Mouse (Mus musculus) hindbrain, embryonic 16.5 days (tissue): ENCODE measurements at regions not wholly inside any gene's neighbourhood (a gene's known extent, or its start where the extent isn't known, plus 50 kb on each side); places are given as distances from the start of the nearest gene placed in this dataset.
A peak's percentile ranks its signal among the peaks of the same experiment; 100 is the strongest.

Source experiments
- ATAC-seq: fragments of 200-750 bp; cut with Nextera tagmentation; 2 replicates; pipeline ENCODE4 v1.8.0; 2017; ENCODE audit warnings: moderate TSS enrichment, moderate library complexity
- H3K27ac ChIP-seq: fragments of 300-500 bp; sonication (generic); 2 replicates; pipeline ENCODE4 v1.5.1; 2014; ENCODE audit warnings: low read depth, mild to moderate bottlenecking, control low read depth, low read length, moderate library complexity
- H3K27me3 ChIP-seq: fragments of 300-500 bp; sonication (generic); replicated peaks from 2 replicates; pipeline ENCODE4 v1.6.1; 2014; ENCODE audit warnings: low read length; ENCODE audit not compliant: control insufficient read depth, insufficient read depth
- H3K36me3 ChIP-seq: fragments of 300-500 bp; sonication (generic); 2 replicates; pipeline ENCODE4 v1.6.1; 2014; ENCODE audit warnings: mild to moderate bottlenecking, low read length, moderate library complexity, mixed read lengths; ENCODE audit not compliant: control insufficient read depth, insufficient read depth
- H3K4me1 ChIP-seq: fragments of 300-500 bp; sonication (generic); 2 replicates; pipeline ENCODE4 v1.6.1; 2014; ENCODE audit warnings: low read depth, low read length; ENCODE audit not compliant: control insufficient read depth, insufficient read depth
- H3K4me2 ChIP-seq: fragments of 300-500 bp; sonication (generic); 2 replicates; pipeline ENCODE4 v1.6.1; 2014; ENCODE audit warnings: mild to moderate bottlenecking, low read length, control low read depth, moderate library complexity
- H3K4me3 ChIP-seq: fragments of 300-500 bp; sonication (generic); 2 replicates; pipeline ENCODE4 v1.5.1; 2014; ENCODE audit warnings: mild to moderate bottlenecking, low read length, control low read depth, moderate library complexity
- H3K9ac ChIP-seq: fragments of 300-500 bp; sonication (generic); 2 replicates; pipeline ENCODE4 v1.6.1; 2014; ENCODE audit warnings: low read depth, mild to moderate bottlenecking, control low read depth, low read length, moderate library complexity
- H3K9me3 ChIP-seq: fragments of 300-500 bp; sonication (generic); 2 replicates; pipeline ENCODE4 v1.6.1; 2014; ENCODE audit warnings: mild to moderate bottlenecking, low read length, moderate library complexity; ENCODE audit not compliant: control insufficient read depth
- WGBS: fragments of 180-500 bp; shearing (Covaris S2); extraction: QIAGEN DNeasy Blood & Tissue Kit; methylation state at CpG from one replicate; pipeline ENCODE4 v1.1.7; 2014; 5-methylcytosine and 5-hydroxymethylcytosine counted together

DNA sequence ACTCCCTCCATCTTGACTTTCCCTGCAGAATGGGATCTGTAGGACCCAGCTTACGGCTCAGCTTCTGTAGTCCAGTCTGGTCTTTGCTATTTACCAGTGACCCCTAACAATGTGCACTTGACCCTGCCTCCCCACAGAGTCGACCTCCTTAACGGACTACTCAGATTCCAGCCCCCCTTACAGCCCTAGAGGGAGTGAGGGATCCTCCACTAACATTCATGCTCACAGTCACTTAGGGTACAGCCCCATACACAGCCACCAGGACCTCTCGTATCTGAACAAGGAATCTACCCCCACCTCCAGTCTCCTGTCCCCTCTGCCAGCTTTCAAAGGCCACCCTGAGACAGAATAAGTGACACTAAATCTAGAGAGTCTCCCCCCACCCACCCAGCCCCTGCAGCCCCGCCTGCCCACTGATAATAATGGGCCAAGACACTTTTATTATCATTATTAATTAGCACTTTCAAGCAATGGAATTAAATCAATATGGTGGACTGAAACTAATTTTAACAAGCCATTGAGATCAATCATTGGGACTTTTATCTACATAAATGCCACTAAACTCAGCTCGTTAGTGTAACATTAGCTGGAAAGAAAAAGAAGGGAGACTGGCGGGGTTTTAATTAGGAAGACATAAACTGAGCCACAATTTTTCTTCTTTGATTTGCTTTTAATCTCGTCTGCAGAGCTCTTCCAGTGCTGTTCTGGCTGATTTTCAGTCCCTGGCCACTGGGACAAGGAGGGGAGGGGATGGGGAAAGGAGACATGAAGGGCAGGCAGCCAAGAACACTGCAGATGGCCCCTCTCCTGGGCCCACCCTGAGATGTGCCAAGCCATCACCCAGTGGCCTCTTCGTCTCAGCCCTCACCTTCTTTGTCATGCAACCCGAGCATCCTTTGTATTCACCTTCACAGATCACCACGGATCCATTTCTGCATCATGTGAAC lies 258.4 kb upstream of the Zfp703 start:
- H3K9me3 ChIP-seq = no peaks in the 10 kb centered on the region
- H3K36me3 ChIP-seq = no peaks in the 10 kb centered on the region
- 45% methylated on average over 11 of the region's 11 CpGs for WGBS
- H3K4me1 ChIP-seq = no peaks in the 10 kb centered on the region
- no peak overlapping the region for H3K9ac ChIP-seq
- peak; percentile 48; the same call in 1 of the 2 replicates for ATAC-seq
- no peaks in the 10 kb centered on the region for H3K27me3 ChIP-seq
- no peak overlapping the region for H3K27ac ChIP-seq
- no peak overlapping the region for H3K4me3 ChIP-seq
- no peak overlapping the region for H3K4me2 ChIP-seq

DNA sequence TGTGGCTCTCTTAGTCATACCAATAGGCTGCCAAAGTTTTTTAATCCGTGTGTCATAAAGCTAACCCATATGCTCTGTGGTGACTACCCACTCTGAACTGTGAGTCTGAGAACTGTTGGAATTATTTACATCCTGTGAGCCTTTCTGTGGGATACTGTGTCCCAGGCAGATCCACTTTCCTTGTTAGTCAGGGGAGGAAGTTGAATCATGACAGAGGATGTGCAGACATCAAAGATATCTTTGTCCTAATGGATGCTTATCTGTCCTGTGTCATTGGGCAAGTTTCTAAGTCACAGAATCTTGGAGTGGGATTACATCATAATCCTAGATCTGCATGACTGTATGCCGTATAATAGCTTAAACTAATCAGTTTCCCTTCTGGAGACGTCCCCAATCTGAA lies 254.4 kb upstream of the Zfp703 start:
- H3K4me1 ChIP-seq = no peaks in the 10 kb centered on the region
- no peaks in the 10 kb centered on the region for H3K9me3 ChIP-seq
- H3K27ac ChIP-seq = no peak overlapping the region
- no peaks in the 10 kb centered on the region for H3K27me3 ChIP-seq
- H3K4me3 ChIP-seq = no peak overlapping the region
- ATAC-seq = no peak
- WGBS = 81% methylated on average over 3 of the region's 3 CpGs
- H3K4me2 ChIP-seq = no peak overlapping the region
- no peak overlapping the region for H3K9ac ChIP-seq
- H3K36me3 ChIP-seq = no peaks in the 10 kb centered on the region

DNA sequence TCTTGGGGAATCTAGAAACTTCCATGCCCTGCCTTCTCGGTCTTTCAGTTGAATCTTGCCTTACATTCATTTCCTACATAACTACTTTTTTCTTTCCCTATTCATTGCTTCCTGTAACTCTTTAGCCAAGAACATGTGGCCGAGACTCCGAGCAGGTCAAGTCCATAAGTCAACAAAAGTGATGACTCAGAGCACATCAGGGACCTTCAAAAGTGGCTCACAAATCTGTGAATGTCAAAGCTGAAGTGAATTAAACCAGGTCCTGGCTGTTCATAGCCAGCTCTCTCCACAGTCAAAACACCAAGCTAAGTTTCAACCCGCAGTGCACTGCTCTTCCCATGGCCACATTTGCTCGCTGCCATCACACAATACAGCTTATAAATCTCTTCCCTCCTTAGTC lies 252.5 kb upstream of the Zfp703 start:
- Histone ChIP-seq H3K4me3 (no peak overlapping the region), H3K27me3 (no peaks in the 10 kb centered on the region), H3K4me2 (no peak overlapping the region), H3K4me1 (no peaks in the 10 kb centered on the region), H3K27ac (no peak overlapping the region), H3K9ac (no peak overlapping the region), H3K36me3 (no peaks in the 10 kb centered on the region), H3K9me3 (no peaks in the 10 kb centered on the region)
- no peak for ATAC-seq
- 95% methylated on average over 5 of the region's 5 CpGs for WGBS

DNA sequence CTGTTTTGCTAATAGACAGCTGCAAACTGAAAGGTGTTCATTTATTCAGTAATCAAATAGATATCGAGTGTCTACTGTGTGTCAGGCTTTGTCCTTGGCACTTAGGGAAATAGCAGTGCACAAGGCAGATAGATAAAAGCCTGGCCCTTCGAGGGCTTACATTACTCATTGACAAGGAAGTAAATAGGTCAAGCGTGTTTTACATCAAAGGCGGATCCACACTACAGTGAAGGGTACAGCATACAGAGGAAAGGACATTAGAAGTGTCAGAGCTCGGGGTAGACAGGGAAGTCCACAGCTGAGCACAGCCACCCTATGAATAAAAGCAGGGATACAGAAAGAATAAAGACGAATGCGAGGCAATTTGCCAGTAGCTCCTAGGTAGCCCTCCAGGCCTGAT lies 251.6 kb upstream of the Zfp703 start:
- H3K4me3 ChIP-seq = no peak overlapping the region
- H3K27ac ChIP-seq = no peak overlapping the region
- no peaks in the 10 kb centered on the region for H3K9me3 ChIP-seq
- no peak for ATAC-seq
- H3K4me1 ChIP-seq = no peaks in the 10 kb centered on the region
- no peak overlapping the region for H3K9ac ChIP-seq
- no peaks in the 10 kb centered on the region for H3K36me3 ChIP-seq
- no peak overlapping the region for H3K4me2 ChIP-seq
- H3K27me3 ChIP-seq = no peaks in the 10 kb centered on the region
- 61% methylated on average over 7 of the region's 7 CpGs for WGBS

DNA sequence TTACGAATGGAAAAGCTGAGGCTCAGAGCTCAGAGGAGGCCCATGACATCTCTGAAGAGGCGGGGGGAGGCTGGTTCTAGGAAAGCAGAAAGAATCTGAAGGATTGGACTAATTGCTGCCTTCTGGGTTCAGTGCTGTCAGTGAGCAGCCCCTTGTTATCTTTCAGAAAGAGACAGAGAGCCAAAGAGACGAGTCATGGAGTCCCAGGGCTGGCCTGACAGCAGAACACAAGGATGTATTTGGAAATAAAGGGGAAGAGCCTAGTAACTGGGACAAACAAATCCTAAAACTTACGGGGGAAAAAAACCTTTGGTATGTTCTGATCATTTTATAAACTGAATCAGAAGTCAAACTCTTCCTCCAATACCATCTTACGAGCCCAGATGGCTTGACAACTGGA lies 247.8 kb upstream of the Zfp703 start:
- Histone ChIP-seq H3K27me3 (no peaks in the 10 kb centered on the region), H3K4me3 (no peak overlapping the region), H3K9me3 (no peaks in the 10 kb centered on the region), H3K4me1 (no peaks in the 10 kb centered on the region), H3K4me2 (no peak overlapping the region), H3K36me3 (no peaks in the 10 kb centered on the region), H3K27ac (no peak overlapping the region), H3K9ac (no peak overlapping the region)
- ATAC-seq = no peak
- 85% methylated on average over 5 of the region's 5 CpGs for WGBS

DNA sequence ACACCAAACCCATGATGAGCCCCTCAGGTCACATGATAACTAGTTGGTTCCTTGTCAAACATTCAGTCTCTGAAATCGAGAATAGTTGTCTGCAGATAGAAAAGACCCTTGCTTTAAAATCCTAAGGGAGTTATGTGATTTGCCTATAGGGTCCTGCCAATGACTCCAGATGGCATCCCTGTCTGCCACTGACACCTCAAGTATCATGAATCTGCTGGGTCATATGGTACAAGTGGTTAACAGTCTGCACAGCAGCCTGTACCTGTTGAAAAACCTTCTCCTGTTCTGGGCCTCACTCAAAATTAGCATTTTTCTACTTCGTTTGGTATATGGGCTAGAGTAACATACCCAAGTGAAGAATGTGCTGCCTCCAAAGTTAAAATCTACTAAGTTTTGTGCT lies 246.0 kb upstream of the Zfp703 start:
- WGBS = 86% methylated on average over 2 of the region's 2 CpGs

GRCm38 (mm10) chr8:26744424-26744823 lies 232.7 kb upstream of the Zfp703 start:
- no peaks in the 10 kb centered on the region for H3K36me3 ChIP-seq
- H3K27me3 ChIP-seq = no peaks in the 10 kb centered on the region
- no peaks in the 10 kb centered on the region for H3K9me3 ChIP-seq
- no peak overlapping the region for H3K4me3 ChIP-seq
- peaks cover 12% of the 10 kb centered on the region for H3K4me1 ChIP-seq
- H3K27ac ChIP-seq = no peak overlapping the region
- H3K4me2 ChIP-seq = no peak overlapping the region
- 53% methylated on average over 3 of the region's 3 CpGs for WGBS
- no peak overlapping the region for H3K9ac ChIP-seq
- ATAC-seq = no peak

More for the DNA sequence above, 246.0 kb upstream of the Zfp703 start:
- H3K4me3 ChIP-seq = no peak overlapping the region
- no peaks in the 10 kb centered on the region for H3K36me3 ChIP-seq
- no peaks in the 10 kb centered on the region for H3K9me3 ChIP-seq
- H3K4me1 ChIP-seq = no peaks in the 10 kb centered on the region
- no peak overlapping the region for H3K9ac ChIP-seq
- H3K27ac ChIP-seq = no peak overlapping the region
- ATAC-seq = no peak
- H3K27me3 ChIP-seq = no peaks in the 10 kb centered on the region
- no peak overlapping the region for H3K4me2 ChIP-seq

DNA sequence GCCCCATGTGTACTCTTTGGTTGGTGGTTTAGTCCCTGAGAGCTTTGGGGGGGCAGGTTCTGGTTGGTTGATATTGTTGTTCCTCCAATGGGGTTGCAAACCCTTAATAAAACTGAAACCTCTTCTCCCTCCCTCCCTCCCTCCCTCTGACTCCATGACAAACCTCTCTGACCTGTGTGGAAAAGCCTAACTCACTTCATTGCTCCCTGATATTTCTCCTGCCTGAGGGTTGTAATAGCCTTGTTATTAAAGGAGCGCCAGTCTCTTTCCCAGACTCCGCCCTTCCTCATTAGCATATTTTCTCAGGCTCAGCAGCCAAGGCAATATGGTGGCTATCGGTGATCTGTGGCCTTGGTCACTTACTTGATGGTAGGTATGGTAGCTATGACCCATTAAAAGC lies 230.3 kb upstream of the Zfp703 start:
- no peaks in the 10 kb centered on the region for H3K9me3 ChIP-seq
- no peaks in the 10 kb centered on the region for H3K36me3 ChIP-seq
- peak overlapping the region; percentile 74 for H3K27ac ChIP-seq
- peak; percentile 7; the same call in 1 of the 2 replicates for ATAC-seq
- no peak overlapping the region for H3K4me2 ChIP-seq
- H3K9ac ChIP-seq = no peak overlapping the region
- peaks cover 12% of the 10 kb centered on the region for H3K4me1 ChIP-seq
- no peaks in the 10 kb centered on the region for H3K27me3 ChIP-seq
- no peak overlapping the region for H3K4me3 ChIP-seq
- WGBS = 65% methylated on average over 3 of the region's 3 CpGs

- Histone ChIP-seq H3K9me3 (no peaks in the 10 kb centered on the region), H3K4me3 (no peak overlapping the region), H3K36me3 (no peaks in the 10 kb centered on the region), H3K4me2 (no peak overlapping the region), H3K9ac (no peak overlapping the region; the same call in 1 of the 2 replicates), H3K27ac (peak overlapping the region; percentile 74), H3K27me3 (no peaks in the 10 kb centered on the region), H3K4me1 (peaks cover 12% of the 10 kb centered on the region)
- WGBS = 33% methylated on average over 19 of the region's 19 CpGs
- peak; percentile 79 for ATAC-seq
Measured at GRCm38 (mm10) chr8:26747241-26747972, 229.7 kb upstream of the Zfp703 start.
